Mouse (Mus musculus) stomach, postnatal 0 days (tissue): ENCODE results near the gene 4931406C07Rik. TPM values are rescaled to one million over a fixed set of nuclear protein-coding genes. Genes with fewer than 3 reads are reported as not detected.

Experiments used
- ATAC-seq: fragments of 200-750 bp; cut with Nextera tagmentation; 2 replicates; pipeline ENCODE4 v1.8.0; 2017; ENCODE audit not compliant: low FRiP score, low TSS enrichment
- DNase-seq: peaks from one replicate; pipeline ENCODE4 v3.0.0-alpha.2; 2016; ENCODE audit warnings: low spot score
- H3K27ac ChIP-seq: fragments of 300-500 bp; sonication (generic); replicated peaks from 2 replicates; pipeline ENCODE4 v1.5.1; 2014; ENCODE audit warnings: mild to moderate bottlenecking, control low read depth
- H3K27me3 ChIP-seq: fragments of 300-500 bp; sonication (generic); 2 replicates; pipeline ENCODE4 v1.6.1; 2014; ENCODE audit warnings: low read length; ENCODE audit not compliant: control insufficient read depth, insufficient read depth
- H3K36me3 ChIP-seq: fragments of 300-500 bp; sonication (generic); 2 replicates; pipeline ENCODE4 v1.6.1; 2014; ENCODE audit warnings: low read length, mixed read lengths; ENCODE audit not compliant: control insufficient read depth, insufficient read depth
- H3K4me1 ChIP-seq: fragments of 300-500 bp; sonication (generic); replicated peaks from 2 replicates; pipeline ENCODE4 v1.6.1; 2014; ENCODE audit warnings: antibody characterized with exemption; ENCODE audit not compliant: control insufficient read depth, insufficient read depth
- H3K4me2 ChIP-seq: fragments of 300-500 bp; sonication (generic); replicated peaks from 2 replicates; pipeline ENCODE4 v1.6.1; 2014; ENCODE audit warnings: low read depth, mild to moderate bottlenecking, control low read depth, moderate library complexity
- H3K4me3 ChIP-seq: fragments of 300-500 bp; sonication (generic); 2 replicates; pipeline ENCODE4 v1.5.1; 2014; ENCODE audit warnings: low read depth, low read length, control low read depth
- H3K9ac ChIP-seq: fragments of 300-500 bp; sonication (generic); 2 replicates; pipeline ENCODE4 v1.6.1; 2014; ENCODE audit warnings: mild to moderate bottlenecking, low read length, control low read depth, mixed read lengths
- H3K9me3 ChIP-seq: fragments of 300-500 bp; sonication (generic); 2 replicates; pipeline ENCODE4 v1.6.1; 2016; ENCODE audit warnings: low read length; ENCODE audit not compliant: control insufficient read depth
- CTCF ChIP-seq: IDR thresholded peaks from 2 replicates; pipeline ENCODE4 v1.5.1; 2016; ENCODE audit warnings: antibody characterized with exemption, low read depth, mild to moderate bottlenecking, moderate library complexity
- EP300 ChIP-seq: optimal IDR thresholded peaks from 2 replicates; pipeline ENCODE3; 2016; ENCODE audit warnings: antibody characterized with exemption
- WGBS: fragments of 180-500 bp; shearing (Covaris S2); extraction: QIAGEN DNeasy Blood & Tissue Kit; methylation state at CpG from one replicate; pipeline ENCODE4 v1.1.7; 2014; 5-methylcytosine and 5-hydroxymethylcytosine counted together
- microRNA-seq: library from miRNA; unstranded; fragments of <30 nt; microRNA quantifications from one replicate; pipeline ENCODE4, GENCODE M21; 2016
- polyA plus RNA-seq: library from polyadenylated mRNA; unstranded; fragments of >200 nt; fragmentation: Nextera tagmentation; extraction: Ambion mirVana; gene quantifications from 2 replicates; pipeline ENCODE4 v1.2.1, GENCODE M21; 2015

The 4931406C07Rik gene
- polyA plus RNA-seq, 1 experiment from 2014 or later = 6.7 TPM

- H3K27ac ChIP-seq = peak within 1 kb of the TSS; percentile 88
- DNase-seq = peak; percentile 74
- H3K4me3 ChIP-seq = peak within 1 kb of the TSS; percentile 52
- no peaks in the 10 kb centered on the region; the same call in 1 of the 2 replicates for H3K4me1 ChIP-seq
- WGBS = 5% methylated on average over 35 of the region's 35 CpGs
- ATAC-seq = peak; percentile 68
- no peaks in the 10 kb centered on the region for H3K27me3 ChIP-seq
- peak; percentile 63 for TF ChIP-seq CTCF
- TF ChIP-seq EP300 = no peak
- H3K9ac ChIP-seq = peak within 1 kb of the TSS; percentile 76
- H3K4me2 ChIP-seq = peak within 1 kb of the TSS; percentile 86
- H3K36me3 ChIP-seq = no peaks in the 10 kb centered on the region
- H3K9me3 ChIP-seq = no peaks in the 10 kb centered on the region
Observed at GRCm38 (mm10) chr9:15239042-15239925, 67.0 kb downstream of the 4931406C07Rik start, which contains the start of gene Vstm5. TSS of gene Vstm5 (plus strand) at chr9:15239045.

- peak overlapping the region; percentile 52 for H3K4me3 ChIP-seq
- DNase-seq (peak; percentile 41), ATAC-seq (peak; percentile 66)
- H3K27ac ChIP-seq = peak overlapping the region; percentile 88
- H3K27me3 ChIP-seq = no peaks in the 10 kb centered on the region
- no peaks in the 10 kb centered on the region for H3K9me3 ChIP-seq
- H3K36me3 ChIP-seq = no peaks in the 10 kb centered on the region
- peak overlapping the region; percentile 76; the same call in 1 of the 2 replicates for H3K9ac ChIP-seq
- TF ChIP-seq CTCF (no peak), EP300 (no peak)
- WGBS = 59% methylated on average over 16 of the region's 16 CpGs
- H3K4me2 ChIP-seq = peak overlapping the region; percentile 86
- no peaks in the 10 kb centered on the region; the same call in 1 of the 2 replicates for H3K4me1 ChIP-seq
Observed at GRCm38 (mm10) chr9:15238297-15238990, 67.8 kb downstream of the 4931406C07Rik start.

DNA sequence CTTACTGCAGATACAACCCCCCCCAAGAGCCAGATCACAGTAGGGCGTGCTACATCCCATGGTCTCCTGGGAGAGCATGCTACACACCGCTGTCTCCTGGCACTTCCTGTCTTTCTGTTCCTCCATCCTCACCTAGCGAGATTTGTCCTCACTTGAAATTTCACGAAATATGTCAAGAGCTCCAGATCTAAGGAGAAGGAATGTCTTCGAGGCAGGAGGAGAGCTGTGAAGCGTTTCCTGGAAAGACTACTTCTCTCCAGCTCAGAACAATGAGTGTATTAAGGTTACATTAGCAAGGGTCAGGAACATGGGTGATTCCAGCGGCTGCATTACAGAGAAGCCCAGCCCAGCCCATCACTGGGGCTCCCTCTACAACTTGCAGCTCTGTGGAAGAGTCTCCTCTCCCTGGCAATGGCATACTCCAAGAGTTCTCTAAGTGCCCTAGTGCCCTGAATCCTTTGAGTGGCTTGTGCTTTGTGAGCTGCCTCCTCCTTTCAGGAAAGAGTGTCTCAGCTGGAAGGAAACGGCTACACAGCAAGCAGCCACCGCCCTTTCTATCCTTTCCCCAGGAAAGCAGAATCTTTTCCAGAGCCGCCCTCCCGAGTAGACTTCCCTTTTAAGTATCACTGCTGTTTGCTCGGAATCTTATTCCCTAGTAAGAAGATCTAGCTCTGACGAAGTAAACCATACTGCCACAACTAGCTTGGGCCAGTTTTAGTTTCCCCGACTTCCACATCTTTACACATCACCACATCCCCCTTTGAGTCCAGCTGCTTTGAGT lies 68.5 kb downstream of the 4931406C07Rik start:
- no peaks in the 10 kb centered on the region; the same call in 1 of the 2 replicates for H3K4me1 ChIP-seq
- ATAC-seq (no peak), DNase-seq (no peak)
- no peaks in the 10 kb centered on the region for H3K36me3 ChIP-seq
- TF ChIP-seq CTCF = no peak
- TF ChIP-seq EP300 = no peak
- peak overlapping the region; percentile 88; the same call in 1 of the 2 replicates for H3K27ac ChIP-seq
- no peaks in the 10 kb centered on the region for H3K27me3 ChIP-seq
- no peak overlapping the region for H3K4me2 ChIP-seq
- H3K9ac ChIP-seq = no peak overlapping the region
- H3K4me3 ChIP-seq = no peak overlapping the region
- WGBS = 46% methylated on average over 14 of the region's 14 CpGs
- H3K9me3 ChIP-seq = no peaks in the 10 kb centered on the region

DNA sequence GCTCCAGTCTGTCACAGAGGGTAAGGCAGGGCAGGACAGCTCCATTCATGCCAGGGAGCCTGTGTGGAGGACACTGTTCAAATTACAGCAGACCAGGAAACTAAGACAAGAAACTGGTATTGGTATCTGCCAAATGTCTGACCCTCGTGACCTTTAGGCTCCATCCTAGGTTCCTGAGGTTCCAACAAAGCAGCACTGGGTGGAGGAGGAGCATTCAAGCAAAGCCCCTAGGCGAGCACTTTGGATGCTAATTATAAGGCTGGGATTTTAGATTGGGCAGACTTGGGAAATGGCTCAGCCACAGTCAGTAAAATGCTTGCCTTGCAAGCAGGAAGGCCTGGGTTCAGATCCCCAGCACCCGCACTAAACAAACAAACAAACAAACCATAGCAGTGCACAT lies 70.3 kb downstream of the 4931406C07Rik start:
- WGBS = 79% methylated on average over 3 of the region's 3 CpGs
- no peaks in the 10 kb centered on the region for H3K9me3 ChIP-seq
- no peak overlapping the region for H3K4me3 ChIP-seq
- no peak overlapping the region for H3K4me2 ChIP-seq
- no peak overlapping the region for H3K9ac ChIP-seq
- H3K27ac ChIP-seq = no peak overlapping the region
- DNase-seq = no peak
- TF ChIP-seq EP300 (no peak), CTCF (no peak)
- no peak for ATAC-seq
- no peaks in the 10 kb centered on the region; the same call in 1 of the 2 replicates for H3K4me1 ChIP-seq
- H3K27me3 ChIP-seq = no peaks in the 10 kb centered on the region
- no peaks in the 10 kb centered on the region for H3K36me3 ChIP-seq

DNA sequence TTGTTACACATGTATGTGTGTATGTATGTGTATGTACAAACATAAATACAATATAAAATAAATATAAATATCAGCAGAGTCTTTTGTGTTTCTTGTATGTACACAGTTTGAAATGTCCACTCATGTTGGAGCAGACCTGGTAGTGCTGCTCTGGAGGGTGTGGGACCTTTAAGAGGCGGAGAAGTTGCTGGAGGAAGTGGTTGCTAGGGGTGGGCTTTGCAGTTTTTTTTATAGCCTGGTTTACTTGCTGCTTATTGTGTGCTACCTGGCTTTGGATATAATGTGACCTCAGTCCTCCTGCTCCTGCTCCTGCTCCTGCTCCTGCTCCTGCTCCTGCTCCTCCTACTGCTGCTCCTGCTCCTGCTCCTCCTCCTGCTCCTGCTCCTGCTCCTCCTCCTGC lies 72.6 kb downstream of the 4931406C07Rik start:
- H3K9me3 ChIP-seq = no peaks in the 10 kb centered on the region
- no peaks in the 10 kb centered on the region; the same call in 1 of the 2 replicates for H3K4me1 ChIP-seq
- H3K36me3 ChIP-seq = no peaks in the 10 kb centered on the region
- no peak for ATAC-seq
- no peak overlapping the region for H3K4me2 ChIP-seq
- DNase-seq = no peak
- H3K9ac ChIP-seq = no peak overlapping the region
- H3K27me3 ChIP-seq = no peaks in the 10 kb centered on the region
- no peak overlapping the region for H3K4me3 ChIP-seq
- H3K27ac ChIP-seq = no peak overlapping the region
- WGBS = 92% methylated on average over 1 of the region's 1 CpGs
- no peak for TF ChIP-seq EP300
- TF ChIP-seq CTCF = no peak

Small RNA genes within 50 kb of the gene (microRNA-seq; reads per million reads assigned to microRNA genes)
- gene Gm49349 = not detected
- gene mmu-mir-7650 = not detected

Other genes with a start within 250 kb of the 4931406C07Rik start
- not detected in 2 replicates for gene Hephl1, start 194.3 kb downstream of the 4931406C07Rik start, polyA plus RNA-seq
- gene Vstm5, start 67.4 kb downstream of the 4931406C07Rik start, polyA plus RNA-seq = 19.5 and 20.4 TPM in 2 replicates
- gene Med17, start 26.5 kb downstream of the 4931406C07Rik start, polyA plus RNA-seq = 18.5 and 20.0 TPM in 2 replicates
- gene Taf1d, start 234 bp downstream of the 4931406C07Rik start, polyA plus RNA-seq = 39.1 and 41.1 TPM in 2 replicates
- gene Cep295, start 51.3 kb upstream of the 4931406C07Rik start, polyA plus RNA-seq = 4.4 and 4.6 TPM in 2 replicates
- gene Smco4, start 187.0 kb upstream of the 4931406C07Rik start, polyA plus RNA-seq = 1.4 and 1.9 TPM in 2 replicates